Mouse (Mus musculus): ENCODE data around the gene Atp8a2. TPM values are rescaled to one million over a fixed set of nuclear protein-coding genes. Genes with fewer than 3 reads are reported as not detected.
A peak's percentile ranks its signal among the peaks of the same experiment; 100 is the strongest.

The Atp8a2 gene
- total RNA-seq, 2 experiments from 2014 or later, result 0.50 to 0.71 TPM

- no peak overlapping the region for H3K4me3 ChIP-seq
- H3K27ac ChIP-seq, result no peak overlapping the region
- no peak for TF ChIP-seq CTCF (IDR thresholded peaks at IDR 0.05)
- DNase-seq, result no peak
- intact Hi-C loops (cut with DNase I), result no loop called here
Observed at GRCm38 (mm10) chr14:59644166-59644565, 552.8 kb downstream of the Atp8a2 start.

GRCm38 (mm10) chr14:59643582-59643981 is 553.4 kb downstream of the Atp8a2 start:
- H3K4me3 ChIP-seq, result no peak overlapping the region
- peak overlapping the region; percentile 35; the same call in 1 of the 2 replicates for H3K27ac ChIP-seq
- intact Hi-C loops (cut with DNase I), result no loop called here
- no peak for TF ChIP-seq CTCF (IDR thresholded peaks at IDR 0.05)
- no peak for DNase-seq

DNA sequence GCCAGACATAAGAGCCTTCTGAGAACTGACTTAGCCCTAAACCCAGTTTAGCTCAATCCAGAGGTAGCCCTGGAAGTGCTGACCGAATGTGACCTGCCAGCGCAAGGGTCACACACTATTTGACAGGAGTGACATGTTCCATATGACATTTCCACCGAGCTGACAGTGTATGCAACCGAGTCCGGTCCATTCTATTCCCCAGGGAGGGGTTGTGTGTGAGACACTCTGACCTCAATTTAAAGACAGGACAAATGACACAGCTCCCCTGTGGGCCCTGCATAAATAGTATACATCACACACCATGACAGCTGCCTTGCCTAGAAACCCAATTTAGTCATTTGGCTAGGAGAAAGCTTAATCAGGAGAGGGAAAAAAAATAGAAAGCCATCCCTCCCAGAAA is 555.1 kb downstream of the Atp8a2 start:
- no peak overlapping the region for H3K4me3 ChIP-seq
- no peak overlapping the region for H3K27ac ChIP-seq
- no peak for TF ChIP-seq CTCF (IDR thresholded peaks at IDR 0.05)
- no peak for DNase-seq
- intact Hi-C loops (cut with DNase I), result no loop called here

DNA sequence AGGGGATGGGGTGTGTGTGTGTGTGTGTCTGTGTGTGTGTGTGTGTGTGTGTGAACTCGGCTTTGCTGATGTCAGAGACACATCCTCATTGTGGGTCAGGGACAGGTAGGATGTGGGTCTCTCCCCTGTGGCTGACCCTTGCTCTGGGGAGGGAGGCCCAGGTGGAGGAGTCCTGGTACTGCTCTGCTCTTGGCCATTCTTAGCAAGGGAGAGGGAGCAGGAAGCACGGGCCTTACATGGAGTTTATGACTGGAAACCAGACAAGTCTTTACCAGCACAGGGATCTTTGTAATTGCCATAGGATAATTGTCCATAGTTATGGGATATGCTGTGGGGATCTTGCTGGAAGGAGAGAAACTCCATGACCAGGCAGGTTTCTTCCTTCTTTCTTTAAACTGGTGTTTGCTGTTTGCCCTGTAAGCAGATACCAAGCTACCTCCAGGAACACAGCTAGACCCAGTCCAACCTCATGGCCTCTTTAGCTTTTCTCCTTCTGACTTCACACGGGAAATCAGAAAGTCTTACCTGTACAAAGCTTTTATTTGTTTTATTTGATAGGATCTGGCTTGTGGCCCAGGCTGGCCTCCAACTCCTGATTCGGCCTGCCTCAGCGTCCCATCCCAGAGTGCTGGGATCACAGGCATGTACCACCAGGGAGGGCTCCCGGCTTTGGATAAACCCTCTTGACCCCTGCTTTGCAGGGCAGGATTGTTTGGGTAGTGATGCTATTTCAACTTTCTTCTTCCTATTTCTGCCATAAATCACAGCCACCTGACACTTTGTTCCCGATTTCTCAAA is 557.9 kb downstream of the Atp8a2 start:
- no peak overlapping the region for H3K4me3 ChIP-seq
- no peak for TF ChIP-seq CTCF (IDR thresholded peaks at IDR 0.05)
- intact Hi-C loops (cut with DNase I), result no loop called here
- H3K27ac ChIP-seq, result no peak overlapping the region
- no peak for DNase-seq

- intact Hi-C loops (cut with DNase I), result no loop called here
- no peak overlapping the region for H3K27ac ChIP-seq
- no peak for TF ChIP-seq CTCF (IDR thresholded peaks at IDR 0.05)
- no peak for DNase-seq
- no peak overlapping the region for H3K4me3 ChIP-seq
Observed at GRCm38 (mm10) chr14:59633988-59634387, 563.0 kb downstream of the Atp8a2 start.

- no peak for DNase-seq
- no peak overlapping the region for H3K27ac ChIP-seq
- intact Hi-C loops (cut with DNase I), result no loop called here
- TF ChIP-seq CTCF (IDR thresholded peaks at IDR 0.05), result no peak
- H3K4me3 ChIP-seq, result no peak overlapping the region
Observed at GRCm38 (mm10) chr14:59633295-59633898, 563.6 kb downstream of the Atp8a2 start.

DNA sequence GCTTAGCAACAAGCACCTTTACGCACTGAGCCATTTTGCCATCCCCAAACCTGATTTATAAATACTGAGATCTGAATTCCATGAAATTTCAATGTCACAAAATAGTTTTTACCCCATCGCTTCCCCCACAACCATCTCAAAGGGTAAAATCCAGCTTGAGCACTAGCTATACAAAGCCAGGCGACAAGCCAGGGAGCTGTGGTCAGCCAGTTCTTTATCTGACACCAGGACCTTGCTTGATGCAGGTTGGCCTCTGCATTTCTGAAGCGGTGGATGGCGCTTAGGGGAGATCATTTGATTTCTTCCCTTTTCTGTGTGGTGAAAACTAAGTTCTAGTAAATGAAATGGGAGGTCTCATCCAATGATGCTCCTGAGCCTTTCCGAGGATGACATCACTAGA is 564.9 kb downstream of the Atp8a2 start:
- no peak overlapping the region for H3K27ac ChIP-seq
- intact Hi-C loops (cut with DNase I), result no loop called here
- peak; percentile 68 for DNase-seq
- no peak for TF ChIP-seq CTCF (IDR thresholded peaks at IDR 0.05)
- no peak overlapping the region for H3K4me3 ChIP-seq

DNA sequence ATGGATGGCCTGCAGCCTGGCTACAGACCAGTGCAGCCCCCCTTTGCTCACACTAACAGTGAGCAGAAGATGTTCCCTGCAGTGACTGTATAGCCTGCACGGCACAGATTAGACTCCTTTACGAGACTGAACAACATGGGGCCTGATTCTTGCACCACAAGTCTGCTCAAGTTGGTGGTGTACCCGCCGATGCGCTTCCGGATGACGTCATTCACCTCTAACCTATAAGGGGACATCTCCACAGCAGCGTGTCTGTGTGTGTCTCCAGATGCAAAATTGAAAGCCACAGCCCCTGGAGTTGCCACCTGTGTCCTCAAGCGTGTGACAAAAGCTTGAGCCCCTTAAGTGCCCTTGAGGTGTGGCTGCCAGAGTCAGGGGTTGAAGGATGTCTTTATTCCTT is 566.9 kb downstream of the Atp8a2 start:
- intact Hi-C loops (cut with DNase I), result no loop called here
- no peak overlapping the region for H3K27ac ChIP-seq
- H3K4me3 ChIP-seq, result no peak overlapping the region
- DNase-seq, result no peak
- no peak for TF ChIP-seq CTCF (IDR thresholded peaks at IDR 0.05)

DNA sequence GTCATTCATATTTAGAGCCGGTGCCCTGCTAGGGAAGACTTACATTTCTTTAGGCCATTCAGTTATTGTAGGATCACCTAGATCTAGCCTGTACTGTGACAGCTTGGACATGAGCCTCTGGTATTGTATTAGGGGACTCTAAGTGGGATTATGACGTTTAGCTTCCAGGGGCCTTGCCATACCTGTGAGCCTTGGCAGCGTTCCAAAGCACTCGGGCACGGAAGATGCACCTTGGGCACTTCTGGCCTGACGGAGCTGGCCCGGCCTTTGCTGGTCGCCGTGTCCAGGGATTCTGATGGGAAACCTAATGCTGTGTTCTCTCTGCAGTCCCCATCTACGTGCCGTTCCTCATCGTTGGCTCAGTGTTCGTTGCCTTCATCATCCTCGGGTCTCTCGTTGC is 567.7 kb downstream of the Atp8a2 start:
- TF ChIP-seq CTCF (IDR thresholded peaks at IDR 0.05), result no peak
- Histone ChIP-seq H3K4me3 (no peak overlapping the region), H3K27ac (no peak overlapping the region)
- DNase-seq, result no peak
- intact Hi-C loops (cut with DNase I), result loop anchor here (2.0 kb wide), 1 partner anchor 91 kb away; no protein-coding TSS in a partner anchor

GRCm38 (mm10) chr14:59627823-59628222 is 569.2 kb downstream of the Atp8a2 start:
- no peak for TF ChIP-seq CTCF (IDR thresholded peaks at IDR 0.05)
- Histone ChIP-seq H3K4me3 (peak overlapping the region; percentile 79), H3K27ac (peak overlapping the region; percentile 95)
- intact Hi-C loops (cut with DNase I), result loop anchor here (2.0 kb wide), 3 partner anchors 29 to 93 kb away; no protein-coding TSS in a partner anchor
- peak; percentile 67 for DNase-seq

DNA sequence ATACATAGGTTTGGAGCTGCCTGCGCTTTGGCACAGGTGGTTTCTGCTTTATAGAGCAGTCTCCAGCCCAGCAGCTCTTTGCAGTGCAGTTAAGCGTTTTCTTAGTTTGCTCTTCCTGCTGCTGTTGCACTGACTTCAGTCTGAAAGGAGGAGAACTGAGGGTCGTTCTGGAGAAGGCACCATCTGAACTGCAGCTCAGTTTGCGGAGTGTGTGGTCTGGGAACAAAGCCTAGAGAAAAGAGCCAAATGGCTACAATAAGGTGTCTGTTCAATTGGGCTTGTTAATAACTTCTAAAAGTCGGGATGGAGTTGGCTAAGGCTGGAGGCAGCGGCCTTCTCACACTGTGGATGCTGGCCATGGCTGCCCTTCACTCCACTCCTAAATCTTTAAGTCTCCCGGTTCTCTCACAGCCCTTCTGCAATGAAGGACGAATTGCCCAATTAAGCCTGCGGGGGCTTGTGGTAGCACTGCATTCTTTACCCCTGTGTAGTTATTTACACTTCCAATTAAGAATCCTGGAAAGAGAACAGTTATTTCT is 569.8 kb downstream of the Atp8a2 start:
- Histone ChIP-seq H3K27ac (peak overlapping the region; percentile 95), H3K4me3 (peak overlapping the region; percentile 79)
- TF ChIP-seq CTCF (IDR thresholded peaks at IDR 0.05), result no peak
- intact Hi-C loops (cut with DNase I), result loop anchor here (2.0 kb wide), 2 partner anchors 30 to 50 kb away; no protein-coding TSS in a partner anchor
- DNase-seq, result no peak

DNA sequence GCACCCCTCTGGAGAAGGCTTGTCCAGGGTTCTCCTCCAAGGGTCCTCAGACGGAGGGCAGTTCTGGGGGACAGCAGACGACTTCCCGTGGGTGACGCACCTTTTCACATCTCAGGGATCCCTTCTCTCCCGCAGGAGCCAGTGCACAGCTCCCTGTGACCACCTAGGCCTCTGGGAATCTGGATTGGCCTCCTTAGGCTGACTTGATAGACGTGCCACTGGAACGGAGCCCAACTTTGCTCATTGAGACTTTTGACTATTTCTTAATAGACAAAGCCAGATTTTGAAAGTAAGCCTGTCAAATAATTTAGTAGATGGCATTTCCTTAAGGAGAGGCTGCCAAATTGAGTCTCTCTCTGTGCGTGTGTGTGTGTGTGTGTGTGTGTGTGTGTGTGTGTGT is 570.3 kb downstream of the Atp8a2 start:
- Histone ChIP-seq H3K27ac (peak overlapping the region; percentile 95), H3K4me3 (peak overlapping the region; percentile 79)
- no peak for TF ChIP-seq CTCF (IDR thresholded peaks at IDR 0.05)
- intact Hi-C loops (cut with DNase I), result loop anchor here (2.0 kb wide), 2 partner anchors 30 to 50 kb away; no protein-coding TSS in a partner anchor
- peak; percentile 58 for DNase-seq

GRCm38 (mm10) chr14:59625806-59626364 is 571.1 kb downstream of the Atp8a2 start:
- peak overlapping the region; percentile 79 for H3K4me3 ChIP-seq
- no peak for TF ChIP-seq CTCF (IDR thresholded peaks at IDR 0.05)
- intact Hi-C loops (cut with DNase I), result loop anchor here (2.0 kb wide), 3 partner anchors 31 to 101 kb away; no protein-coding TSS in a partner anchor
- peak; percentile 81 for DNase-seq
- H3K27ac ChIP-seq, result peak overlapping the region; percentile 95
